Mouse (Mus musculus) liver, embryonic 14.5 days (tissue): ENCODE results near the gene Rac3.

ENCODE experiments used
- CTCF ChIP-seq: IDR thresholded peaks from 2 replicates; pipeline ENCODE4 v1.5.1; 2016; ENCODE audit warnings: antibody characterized with exemption, low read depth, control low read depth
- EP300 ChIP-seq: IDR thresholded peaks from 2 replicates; pipeline ENCODE4 v1.6.1; 2016; ENCODE audit warnings: antibody characterized with exemption, low read depth

GRCm38 (mm10) chr11:120684660-120685059, 36.6 kb upstream of the Rac3 start:
- TF ChIP-seq EP300 (no peak), CTCF (no peak)
